Mouse (Mus musculus) G1E (cell line): ENCODE measurements at regions not wholly inside any gene's neighbourhood (a gene's known extent, or its start where the extent isn't known, plus 50 kb on each side); places are given as distances from the start of the nearest gene placed in this dataset.

Source experiments
- ATAC-seq: 2 replicates; pipeline ENCODE4 v1.8.0; 2016; ENCODE audit warnings: mild to moderate bottlenecking; ENCODE audit not compliant: insufficient number of reproducible peaks, poor library complexity, low FRiP score, severe bottlenecking; ENCODE audit errors: extremely low read depth
- DNase-seq: peaks from one replicate; pipeline ENCODE4 v3.0.0; 2012; ENCODE audit warnings: low spot score
- H3K27me3 ChIP-seq: 2 replicates; pipeline ENCODE4 v1.6.1; 2012; ENCODE audit warnings: mild to moderate bottlenecking, low read length, inconsistent platforms; ENCODE audit not compliant: insufficient read depth
- H3K36me3 ChIP-seq: replicated peaks from 2 replicates; pipeline ENCODE3; 2012; ENCODE audit warnings: mild to moderate bottlenecking, inconsistent platforms
- H3K4me1 ChIP-seq: 2 replicates; pipeline ENCODE4 v1.6.1; 2012; ENCODE audit warnings: low read depth, low read length, inconsistent platforms, mixed read lengths; ENCODE audit not compliant: insufficient read depth
- H3K4me3 ChIP-seq: 2 replicates; pipeline ENCODE4 v1.5.1; 2012; ENCODE audit warnings: low read depth, mild to moderate bottlenecking, inconsistent platforms, low read length, moderate library complexity, mixed read lengths
- H3K9me3 ChIP-seq: replicated peaks from 2 replicates; pipeline ENCODE4 v1.6.1; 2012; ENCODE audit warnings: inconsistent platforms
- CTCF ChIP-seq: IDR thresholded peaks from 2 replicates; pipeline ENCODE4 v1.5.1; 2012; ENCODE audit warnings: low read depth, low read length, inconsistent platforms, mixed read lengths
- GATA1 ChIP-seq: IDR thresholded peaks from 2 replicates; pipeline ENCODE4 v1.6.1; 2012; ENCODE audit warnings: borderline replicate concordance, low read length, inconsistent platforms, mixed read lengths
- GATA2 ChIP-seq: IDR thresholded peaks from 2 replicates; pipeline ENCODE4 v1.6.1; 2012; ENCODE audit warnings: low read depth, low read length, inconsistent platforms, borderline replicate concordance
- POLR2AphosphoS5 ChIP-seq: IDR thresholded peaks from 2 replicates; pipeline ENCODE4 v1.6.1; 2012; ENCODE audit warnings: low read depth, low read length, inconsistent platforms; ENCODE audit not compliant: insufficient replicate concordance
- TAL1 ChIP-seq: conservative IDR thresholded peaks from 2 replicates; pipeline ENCODE4 v1.6.1; 2012; ENCODE audit warnings: low read depth, low read length, inconsistent platforms, mixed read lengths

GRCm38 (mm10) chr11:19834561-19834960 lies 89.6 kb upstream of the Spred2 start:
- no peak for DNase-seq
- H3K36me3 ChIP-seq, result no peaks in the 10 kb centered on the region
- TF ChIP-seq GATA2 (no peak), POLR2AphosphoS5 (no peak), GATA1 (no peak), TAL1 (no peak), CTCF (no peak)
- no peak for ATAC-seq
- no peak overlapping the region for H3K4me3 ChIP-seq
- H3K9me3 ChIP-seq, result no peaks in the 10 kb centered on the region
- peaks cover 24% of the 10 kb centered on the region for H3K27me3 ChIP-seq
- H3K4me1 ChIP-seq, result no peaks in the 10 kb centered on the region

- no peak for ATAC-seq
Observed at GRCm38 (mm10) chr11:19835221-19835745, 88.9 kb upstream of the Spred2 start.

GRCm38 (mm10) chr11:19838932-19839331 lies 85.2 kb upstream of the Spred2 start:
- no peaks in the 10 kb centered on the region for H3K4me1 ChIP-seq
- DNase-seq, result no peak
- TF ChIP-seq GATA2 (no peak), TAL1 (no peak), GATA1 (no peak), POLR2AphosphoS5 (no peak)
- peaks cover 18% of the 10 kb centered on the region for H3K27me3 ChIP-seq
- H3K36me3 ChIP-seq, result no peaks in the 10 kb centered on the region
- no peak for ATAC-seq
- H3K9me3 ChIP-seq, result 0 out of 2 replicates have a peak, but pooled peaks cover 1% of the 10 kb centered on the region
- H3K4me3 ChIP-seq, result no peak overlapping the region

More at GRCm38 (mm10) chr11:19835221-19835745, 88.9 kb upstream of the Spred2 start:
- no peak for DNase-seq
- H3K36me3 ChIP-seq, result no peaks in the 10 kb centered on the region
- H3K4me1 ChIP-seq, result no peaks in the 10 kb centered on the region
- H3K27me3 ChIP-seq, result peaks cover 22% of the 10 kb centered on the region
- TF ChIP-seq CTCF, result no peak
- TF ChIP-seq TAL1, result no peak
- no peak for TF ChIP-seq POLR2AphosphoS5
- TF ChIP-seq GATA2, result no peak
- no peak for TF ChIP-seq GATA1
- no peak overlapping the region for H3K4me3 ChIP-seq
- H3K9me3 ChIP-seq, result no peaks in the 10 kb centered on the region

GRCm38 (mm10) chr11:19843084-19843483 lies 81.1 kb upstream of the Spred2 start:
- Histone ChIP-seq H3K4me1 (no peaks in the 10 kb centered on the region), H3K9me3 (0 out of 2 replicates have a peak, but pooled peaks cover 2% of the 10 kb centered on the region), H3K4me3 (no peak overlapping the region), H3K27me3 (peaks cover 8% of the 10 kb centered on the region; the same call in 1 of the 2 replicates), H3K36me3 (no peaks in the 10 kb centered on the region)
- TF ChIP-seq TAL1, result no peak
- no peak for TF ChIP-seq GATA2
- no peak for TF ChIP-seq GATA1
- no peak for TF ChIP-seq POLR2AphosphoS5
- no peak for TF ChIP-seq CTCF
- ATAC-seq (no peak), DNase-seq (no peak)

GRCm38 (mm10) chr11:19847910-19848309 lies 76.3 kb upstream of the Spred2 start:
- Histone ChIP-seq H3K36me3 (no peaks in the 10 kb centered on the region), H3K9me3 (0 out of 2 replicates have a peak, but pooled peaks cover 2% of the 10 kb centered on the region), H3K4me1 (no peaks in the 10 kb centered on the region), H3K4me3 (no peak overlapping the region), H3K27me3 (peaks cover 19% of the 10 kb centered on the region)
- ATAC-seq (no peak), DNase-seq (no peak)
- TF ChIP-seq GATA1 (no peak), TAL1 (no peak), POLR2AphosphoS5 (no peak), CTCF (no peak), GATA2 (no peak)

- no peaks in the 10 kb centered on the region for H3K36me3 ChIP-seq
- DNase-seq (no peak), ATAC-seq (no peak)
- 0 out of 2 replicates have a peak, but pooled peaks cover 2% of the 10 kb centered on the region for H3K9me3 ChIP-seq
- no peaks in the 10 kb centered on the region for H3K4me1 ChIP-seq
- peaks cover 23% of the 10 kb centered on the region for H3K27me3 ChIP-seq
- no peak overlapping the region for H3K4me3 ChIP-seq
- TF ChIP-seq TAL1 (no peak), CTCF (no peak), GATA2 (no peak)
Observed at GRCm38 (mm10) chr11:19848412-19848811, 75.8 kb upstream of the Spred2 start.
